Mouse (Mus musculus): ENCODE data around the gene Gm3594.
"Not testable (repeated sequence)": the region's sequence is repeated elsewhere in the genome, so short reads cannot be mapped to it uniquely, and the experiment has no call there.

Gene Gm3594

DNA sequence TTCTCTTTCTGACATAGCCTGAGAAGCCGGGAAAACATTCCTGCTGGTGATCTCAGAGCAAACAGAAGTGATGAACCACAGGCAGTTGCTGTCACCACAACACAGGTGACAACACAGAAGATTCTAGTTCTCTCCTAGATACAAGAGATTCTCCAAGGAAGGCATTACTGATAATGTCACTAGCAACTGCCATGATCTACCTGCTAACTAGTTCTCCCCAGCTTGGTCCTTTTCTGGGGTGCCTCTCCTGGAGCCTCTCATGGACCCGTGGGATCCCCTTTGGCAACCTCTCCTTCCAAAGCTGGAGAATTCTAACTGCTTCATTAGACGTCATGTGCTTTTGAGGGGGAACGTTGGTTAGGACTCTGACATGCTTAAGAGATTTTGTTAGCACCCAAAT, at the start of gene Gm3594:
Gene Gm3594, minus strand, starts transcription at position 101 of the 400 bp plus-strand sequence.
- in situ Hi-C loops (cut with MseI, MboI) = not testable (repeated sequence)

DNA sequence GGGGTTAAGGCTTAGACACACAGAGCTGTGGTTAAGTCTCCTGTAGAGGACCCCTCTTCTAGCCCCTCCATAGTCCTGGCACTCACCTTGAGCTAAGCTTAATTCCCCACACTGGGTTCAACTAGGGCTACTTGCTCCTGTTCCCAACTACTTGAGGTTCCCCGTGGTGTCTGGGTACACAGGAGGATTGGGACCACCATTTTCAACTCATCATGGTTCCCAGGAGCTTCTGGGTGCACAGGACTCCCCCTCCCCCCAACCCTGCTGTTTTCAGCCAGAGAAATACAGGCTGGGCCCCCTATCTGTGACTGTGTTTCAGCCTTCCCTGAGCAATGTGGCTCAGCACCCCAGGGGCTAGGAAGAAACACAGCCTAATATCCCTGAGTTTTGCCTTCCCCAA, 41.9 kb upstream of the Gm3594 start:
- in situ Hi-C loops (cut with MseI, MboI) = not testable (repeated sequence)

- in situ Hi-C loops (cut with MseI, MboI) = not testable (repeated sequence)
These were observed 41.1 kb upstream of the Gm3594 start for GRCm38 (mm10) chr14:6485541-6485940.

DNA sequence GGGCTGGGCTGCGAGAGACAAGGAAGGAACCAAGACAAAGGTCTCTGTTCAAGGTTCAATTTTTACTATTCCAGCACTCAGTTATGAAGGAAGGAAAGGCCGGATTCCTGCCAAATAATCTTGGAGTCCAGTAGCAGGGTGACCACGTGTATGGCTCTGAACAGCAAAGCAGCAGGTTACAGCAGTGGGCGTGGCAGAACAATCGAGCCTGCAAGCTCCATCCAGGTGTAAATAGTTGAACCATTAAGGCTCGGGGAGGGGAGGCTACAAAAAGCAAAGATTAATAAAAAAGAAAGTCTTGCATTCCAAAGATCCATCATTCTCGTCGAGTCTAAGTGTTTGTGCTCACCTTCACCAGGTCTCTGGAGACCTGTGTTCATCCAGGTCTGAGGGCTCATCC, 37.7 kb upstream of the Gm3594 start:
- in situ Hi-C loops (cut with MseI, MboI) = not testable (repeated sequence)

DNA sequence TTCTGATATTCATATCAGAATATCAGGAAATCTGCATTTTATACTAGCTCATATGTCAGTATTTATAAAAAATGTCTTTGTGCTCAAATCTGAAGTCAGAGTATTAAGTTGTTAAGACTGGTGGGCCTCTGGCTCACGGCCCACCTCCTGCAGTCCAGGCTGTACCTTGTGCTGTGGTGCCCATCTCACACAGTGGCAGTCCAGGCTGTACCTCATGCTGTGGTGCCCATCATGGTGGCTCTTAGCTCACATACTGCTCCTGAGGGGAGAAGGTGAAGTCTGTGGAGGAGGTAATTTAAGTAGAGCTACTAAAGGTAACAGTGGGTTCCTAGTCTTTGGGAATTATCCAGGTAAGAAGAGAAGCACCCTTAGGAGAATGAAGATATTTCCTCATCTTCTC, 27.4 kb upstream of the Gm3594 start:
- in situ Hi-C loops (cut with MseI, MboI) = not testable (repeated sequence)

GRCm38 (mm10) chr14:6440774-6441173, 3.6 kb downstream of the Gm3594 start:
- in situ Hi-C loops (cut with MseI, MboI) = not testable (repeated sequence)

GRCm38 (mm10) chr14:6440206-6440605, 4.2 kb downstream of the Gm3594 start:
- in situ Hi-C loops (cut with MseI, MboI) = not testable (repeated sequence)

- in situ Hi-C loops (cut with MseI, MboI) = not testable (repeated sequence)
These were observed 17.6 kb downstream of the Gm3594 start for GRCm38 (mm10) chr14:6426766-6427165.

- in situ Hi-C loops (cut with MseI, MboI) = not testable (repeated sequence)
These were observed 18.1 kb downstream of the Gm3594 start for GRCm38 (mm10) chr14:6426353-6426752.

DNA sequence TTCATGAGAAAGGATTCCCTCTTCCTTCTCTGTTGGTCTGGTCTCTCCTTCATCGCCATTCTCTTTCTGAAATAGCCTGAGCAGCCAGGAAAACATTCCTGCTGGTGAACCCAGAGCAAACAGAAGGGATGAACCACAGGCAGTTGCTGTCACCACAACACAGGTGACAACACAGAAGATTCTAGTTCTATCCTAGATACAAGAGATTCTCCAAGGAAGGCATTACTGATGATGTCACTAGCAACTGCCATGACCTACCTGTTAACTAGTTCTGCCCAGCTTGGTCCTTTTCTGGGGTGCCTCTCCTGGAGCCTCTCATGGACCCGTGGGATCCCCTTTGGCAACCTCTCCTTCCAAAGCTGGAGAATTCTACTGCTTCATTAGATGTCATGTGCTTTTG, 32.0 kb downstream of the Gm3594 start, which contains the start of gene Gm3591:
Gene Gm3591, minus strand, starts transcription at position 101 of the 400 bp plus-strand sequence.
- in situ Hi-C loops (cut with MseI, MboI) = not testable (repeated sequence)

GRCm38 (mm10) chr14:6390219-6390618, 54.2 kb downstream of the Gm3594 start, which contains the start of gene Gm16440:
Gene Gm16440 (minus strand): TSS chr14:6390319.
- in situ Hi-C loops (cut with MseI, MboI) = not testable (repeated sequence)
